Mouse (Mus musculus): Measurements from ENCODE around the gene Sash1.

The Sash1 gene

GRCm38 (mm10) chr10:8885630-8886527 is at the start of gene Sash1:
Gene Sash1 (minus strand): TSS chr10:8886070.
- no peak for DNase-seq (ENCODE audit: low spot score)

DNA sequence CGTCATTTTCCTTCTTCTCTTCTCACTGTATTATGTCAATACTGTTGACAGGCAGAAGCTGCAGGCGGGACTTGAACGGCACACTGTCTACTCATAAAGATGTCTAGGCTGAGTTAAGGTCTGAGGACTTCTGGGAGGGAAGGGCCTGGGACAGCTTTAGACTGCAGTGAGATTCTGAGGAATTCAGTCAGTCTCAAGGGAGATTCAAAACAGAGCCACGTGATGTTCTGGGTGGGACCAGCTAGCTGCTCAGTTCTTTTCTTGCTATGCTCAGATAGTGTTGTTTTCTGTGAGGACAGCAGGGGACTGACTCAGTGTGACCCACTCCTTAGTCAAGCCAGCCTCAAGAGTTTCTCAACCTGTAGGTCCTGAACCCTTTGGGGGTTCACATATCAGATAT is 49.7 kb upstream of the Sash1 start:
- no peak for DNase-seq (ENCODE audit: low spot score)

DNA sequence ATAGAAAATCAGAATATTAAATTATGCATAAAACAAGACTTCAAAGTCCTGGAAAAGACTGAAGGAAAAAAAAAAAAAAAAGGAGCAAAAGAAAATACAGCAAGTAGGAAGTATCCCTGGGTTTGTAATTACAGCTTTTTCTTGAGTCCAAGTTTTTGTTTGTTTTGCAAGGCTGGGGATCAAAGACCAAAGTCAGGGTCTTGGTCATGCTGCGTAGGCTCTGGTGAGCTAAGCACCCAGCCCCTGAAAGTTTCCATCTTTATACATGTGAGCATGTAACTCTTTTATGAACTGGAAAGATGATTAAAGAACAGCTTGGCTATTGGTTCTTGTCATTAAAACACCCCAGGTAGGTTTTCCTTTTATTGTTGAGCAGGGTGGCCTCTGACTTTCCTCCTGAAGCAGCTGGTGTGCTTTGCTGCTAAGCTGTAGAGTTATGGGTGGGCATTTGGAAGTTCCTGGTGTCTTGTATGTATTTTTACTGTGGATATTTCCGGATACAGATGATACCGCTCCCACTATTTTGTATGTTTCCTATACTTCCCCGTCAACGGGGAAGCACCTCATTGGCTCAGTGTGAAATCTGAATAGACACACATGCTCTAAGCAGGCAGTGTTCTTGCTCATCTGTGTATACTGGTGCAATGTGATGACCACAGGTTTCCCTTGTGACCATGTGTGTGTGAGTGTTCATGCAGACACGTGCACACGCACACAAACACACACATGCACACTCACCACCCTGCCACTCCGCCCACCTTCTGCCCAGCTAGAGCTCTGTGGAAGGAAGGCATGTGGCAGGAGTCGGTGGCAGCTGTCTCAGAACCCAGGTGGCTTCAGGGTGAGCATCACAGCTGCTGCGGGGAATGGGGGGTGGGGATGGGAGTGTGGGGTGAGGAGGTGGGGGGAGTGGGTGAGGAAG is 47.8 kb upstream of the Sash1 start:
- DNase-seq (ENCODE audit: low spot score): no peak

GRCm38 (mm10) chr10:8931548-8932240 is 45.8 kb upstream of the Sash1 start:
- DNase-seq (ENCODE audit: low spot score): no peak

GRCm38 (mm10) chr10:8930672-8931071 is 44.8 kb upstream of the Sash1 start:
- no peak for DNase-seq (ENCODE audit: low spot score)

DNA sequence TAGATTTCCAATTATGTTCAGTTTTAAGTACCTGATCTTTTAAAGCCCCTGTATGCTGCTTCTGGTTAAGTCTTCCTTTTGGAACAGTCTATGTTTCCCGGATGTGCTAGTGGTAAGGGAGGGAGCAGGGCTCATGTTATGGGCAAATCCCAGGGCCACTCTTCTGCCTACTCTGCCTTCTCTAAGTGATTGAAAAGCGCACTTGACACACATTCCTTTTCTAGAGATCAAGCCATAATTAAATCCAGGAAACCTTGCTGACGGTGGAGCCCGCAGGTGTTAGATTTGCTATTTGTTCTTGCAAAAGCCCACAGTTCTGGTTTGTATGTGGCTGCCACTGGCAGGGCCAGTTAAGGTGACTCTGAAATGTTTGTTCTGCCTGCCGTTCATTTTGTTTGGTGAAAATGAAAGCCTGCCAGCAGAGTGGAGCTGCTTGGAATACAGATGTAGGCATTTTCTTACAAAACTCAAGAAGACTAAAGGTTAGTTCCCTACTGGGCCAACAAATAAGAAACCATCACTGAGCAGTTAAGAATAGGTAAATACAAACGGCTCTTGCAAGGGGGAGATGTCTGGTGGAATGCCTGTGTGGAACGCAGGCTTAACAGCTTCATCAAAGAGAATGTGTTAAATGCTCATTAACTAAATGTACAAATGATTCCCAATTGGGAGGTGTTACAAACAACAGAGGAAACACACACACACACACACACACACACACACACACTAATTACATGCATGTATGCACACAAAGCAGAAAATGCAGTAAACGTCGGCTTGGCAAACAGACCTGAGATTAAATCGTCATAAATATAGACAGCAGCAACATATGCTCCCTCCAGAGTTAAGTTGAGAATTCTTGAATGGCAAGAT is 43.1 kb upstream of the Sash1 start:
- DNase-seq (ENCODE audit: low spot score): no peak

DNA sequence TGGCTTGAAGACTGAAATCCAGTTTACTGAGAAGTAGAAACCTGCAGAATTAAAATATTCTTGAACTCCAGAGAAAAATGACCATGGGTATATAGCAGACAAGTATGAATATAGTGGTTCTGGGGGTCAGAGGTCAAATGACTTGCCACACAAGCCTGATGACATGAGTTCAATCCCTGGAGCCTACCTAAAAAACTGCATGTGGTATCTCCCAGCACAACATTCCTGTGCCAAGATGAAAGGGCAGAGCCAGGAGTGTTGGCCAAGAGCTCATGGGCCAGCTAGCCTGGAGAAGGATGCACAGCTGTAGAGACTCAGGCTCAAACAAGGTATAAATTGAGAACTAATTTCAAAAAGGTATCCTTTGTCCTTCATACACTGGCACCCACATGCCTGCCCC is 42.4 kb upstream of the Sash1 start:
- no peak for DNase-seq (ENCODE audit: low spot score)

DNA sequence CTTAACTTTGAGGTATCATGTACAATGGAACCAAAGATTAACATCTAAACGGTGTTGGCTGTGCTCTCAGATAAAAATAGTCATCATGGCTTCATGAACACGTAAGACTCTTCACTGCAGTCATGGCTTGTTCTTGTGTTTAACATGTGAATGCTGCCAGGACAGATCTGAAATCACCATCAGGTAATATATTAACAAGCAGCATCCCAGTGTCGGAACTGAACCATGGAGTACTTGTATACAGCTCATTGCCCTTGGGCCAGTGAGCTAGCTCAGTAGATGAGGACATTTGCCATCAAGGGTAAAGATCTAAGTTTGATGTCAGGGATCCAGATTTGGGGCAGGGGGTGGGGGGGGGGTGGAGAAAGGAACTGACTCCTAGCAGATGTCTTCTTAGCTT is 41.0 kb upstream of the Sash1 start:
- no peak for DNase-seq (ENCODE audit: low spot score)

DNA sequence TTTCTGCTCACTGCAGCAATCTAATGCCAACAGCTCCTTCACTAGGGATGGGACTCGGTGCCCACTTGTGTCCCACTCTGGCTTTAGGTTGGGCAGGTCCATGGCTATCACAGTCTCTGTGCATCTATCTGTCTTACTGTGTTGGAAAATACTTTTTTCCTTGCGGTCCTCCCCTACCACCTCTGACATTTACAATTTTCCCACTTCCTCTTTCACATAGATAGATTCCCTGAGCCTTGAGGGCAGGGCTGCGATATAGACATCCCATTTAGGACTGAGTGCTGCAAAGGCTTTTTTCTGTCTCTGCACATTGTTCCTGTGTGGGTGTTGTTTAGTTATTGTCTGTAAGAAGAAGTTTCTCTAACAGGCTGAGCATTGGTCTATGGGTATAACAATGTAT is 40.4 kb upstream of the Sash1 start:
- DNase-seq (ENCODE audit: low spot score): no peak

DNA sequence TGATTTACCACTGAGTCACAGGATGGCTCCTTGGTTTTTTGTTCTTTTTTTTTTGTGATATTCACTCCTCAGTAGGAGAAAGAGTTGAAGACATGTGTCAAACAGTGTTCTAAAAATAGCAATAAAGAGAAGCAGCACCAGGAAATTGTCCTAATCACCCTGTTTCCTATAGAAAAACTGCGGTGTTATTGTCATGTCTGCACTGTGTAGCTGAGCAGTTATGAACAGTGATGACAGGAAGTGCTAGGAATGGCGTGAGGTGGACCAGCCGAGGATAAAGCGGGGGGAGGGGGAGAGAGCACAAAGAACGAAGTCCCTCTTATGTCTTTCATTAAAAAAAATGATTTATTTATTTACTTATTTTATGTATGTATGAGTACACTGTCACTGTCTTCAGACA is 39.4 kb upstream of the Sash1 start:
- DNase-seq (ENCODE audit: low spot score): no peak

DNA sequence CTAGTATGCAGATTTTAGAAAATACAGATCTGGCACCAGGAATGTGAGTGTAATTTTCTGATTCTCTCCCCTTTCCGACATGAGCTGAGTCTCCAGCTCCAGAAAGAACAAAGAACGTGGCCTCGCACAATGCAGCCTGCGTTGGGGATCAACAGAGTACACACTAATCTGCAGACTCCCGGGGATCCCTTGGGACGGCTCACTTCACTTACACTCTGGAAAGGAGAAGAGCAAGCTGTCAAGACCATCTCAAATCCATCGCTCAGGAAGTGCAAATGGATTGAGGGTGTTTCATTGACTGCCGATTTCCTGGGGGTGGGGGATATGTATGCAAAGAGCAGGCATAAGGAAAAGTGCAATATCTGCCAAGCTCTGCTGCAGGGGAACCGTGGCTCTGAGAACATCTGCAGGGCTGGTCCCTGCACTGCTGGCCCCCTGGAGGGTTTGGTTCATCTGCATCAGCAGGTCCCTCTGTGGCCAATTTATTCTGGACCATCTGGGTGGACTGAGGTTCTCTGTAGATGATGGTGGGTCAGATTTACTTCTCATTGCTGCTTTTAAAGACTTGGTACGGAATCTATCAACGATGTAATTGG is 35.3 kb upstream of the Sash1 start:
- no peak for DNase-seq (ENCODE audit: low spot score)

GRCm38 (mm10) chr10:8917798-8918197 is 31.9 kb upstream of the Sash1 start:
- no peak for DNase-seq (ENCODE audit: low spot score)

DNA sequence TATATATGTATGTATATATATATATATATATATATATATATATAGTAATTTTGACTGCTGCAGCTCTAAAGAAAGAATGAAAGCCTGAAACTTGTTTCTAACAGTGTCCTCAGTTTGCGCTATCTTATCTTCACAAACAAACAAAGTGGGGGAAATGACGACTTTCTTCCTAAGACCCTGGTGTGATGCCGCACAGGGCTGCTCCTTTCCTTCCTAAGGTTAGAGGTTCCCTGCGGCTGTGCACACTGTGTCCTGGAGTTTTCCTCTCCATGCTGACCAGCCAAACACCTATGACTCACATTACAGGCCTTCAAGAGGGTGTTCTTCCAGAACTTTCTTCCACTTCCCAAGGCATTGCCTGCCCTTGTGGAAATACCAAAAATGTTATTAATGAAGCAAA is 31.5 kb upstream of the Sash1 start:
- DNase-seq (ENCODE audit: low spot score): no peak

DNA sequence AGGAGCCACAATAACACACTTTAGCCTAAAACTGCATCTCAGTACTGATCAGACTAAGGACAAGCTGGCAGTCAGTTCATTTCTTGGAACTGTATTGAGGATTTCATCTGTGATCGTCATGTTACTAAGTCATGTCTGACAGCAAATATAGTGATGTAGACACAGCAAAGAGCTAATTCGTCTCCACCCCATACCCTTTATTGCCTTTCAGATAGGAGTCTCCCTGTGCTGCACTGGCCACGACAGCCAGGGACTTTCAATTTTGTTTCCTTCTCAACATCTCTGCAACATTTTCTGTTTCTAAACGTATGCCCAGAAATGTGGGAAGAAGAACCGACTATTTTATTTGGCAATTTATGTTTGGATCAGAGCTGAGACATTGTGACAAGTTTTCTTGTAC is 29.9 kb upstream of the Sash1 start:
- no peak for DNase-seq (ENCODE audit: low spot score)

DNA sequence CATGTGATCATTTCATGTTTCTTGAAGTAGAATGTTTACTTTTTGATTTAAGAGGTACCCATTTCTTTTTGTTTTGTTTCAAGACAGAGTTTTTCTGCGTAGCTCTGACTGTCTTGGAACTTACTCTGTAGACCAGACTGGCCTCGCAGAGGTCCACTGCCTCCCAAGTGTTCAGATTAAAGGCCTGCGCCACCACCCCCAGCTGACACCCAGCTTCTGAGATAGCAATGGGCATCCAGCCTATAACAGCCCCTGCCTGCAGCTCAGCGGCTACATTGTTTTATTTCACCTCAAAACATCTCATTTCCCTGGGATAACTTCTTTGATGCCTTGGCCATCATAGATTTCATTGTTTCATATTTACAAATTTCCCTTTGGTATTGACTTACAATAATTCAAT is 28.0 kb upstream of the Sash1 start:
- DNase-seq (ENCODE audit: low spot score): no peak

- DNase-seq (ENCODE audit: low spot score): no peak
Observed at GRCm38 (mm10) chr10:8912706-8913275, 26.9 kb upstream of the Sash1 start.

DNA sequence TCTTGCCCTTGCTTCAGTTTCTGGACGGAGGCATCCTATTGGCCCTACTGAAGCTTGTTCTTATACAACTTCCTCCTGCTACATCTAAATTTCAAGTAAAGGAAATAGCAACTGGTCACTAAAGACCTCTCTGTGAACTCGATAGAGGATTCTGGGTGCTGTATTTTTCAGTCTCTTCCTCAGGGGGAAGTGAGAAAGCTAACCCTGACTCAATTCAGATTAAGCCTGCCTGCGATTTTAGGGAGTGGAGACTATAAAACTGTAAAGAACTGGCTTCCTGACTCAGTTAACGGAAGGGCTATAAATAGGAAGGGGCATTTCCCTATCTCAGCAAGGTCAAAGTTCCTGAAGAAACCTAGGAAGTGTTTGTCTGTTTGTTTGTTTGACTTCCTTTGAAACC is 26.3 kb upstream of the Sash1 start:
- no peak for DNase-seq (ENCODE audit: low spot score)

- DNase-seq (ENCODE audit: low spot score): no peak
Observed at GRCm38 (mm10) chr10:8910237-8910990, 24.5 kb upstream of the Sash1 start.

- no peak for DNase-seq (ENCODE audit: low spot score)
Observed at GRCm38 (mm10) chr10:8903086-8903485, 17.2 kb upstream of the Sash1 start.

DNA sequence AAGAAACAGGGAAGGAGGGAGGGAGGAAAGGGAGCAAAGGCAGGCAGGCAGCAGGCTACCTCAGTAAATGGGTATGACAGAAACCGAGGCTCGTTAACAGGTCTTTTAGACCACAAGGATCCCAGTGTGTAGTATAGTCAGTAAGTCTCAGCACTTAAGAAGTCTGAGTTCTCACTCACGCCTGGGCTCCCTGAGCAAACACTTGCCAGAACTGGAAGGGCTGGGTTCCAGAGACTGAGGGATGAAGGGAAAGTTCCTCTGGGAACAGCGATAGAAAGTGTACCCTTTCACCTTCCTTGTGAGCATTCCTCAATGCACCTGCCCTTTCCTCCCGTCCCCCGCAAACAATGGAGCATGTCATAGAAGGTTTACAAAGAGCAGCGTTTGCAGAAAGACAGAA is 16.5 kb upstream of the Sash1 start:
- DNase-seq (ENCODE audit: low spot score): no peak
